Mouse (Mus musculus) yolk sac, embryonic 10.5 days (tissue): ENCODE data around the gene Naa30.
A peak's percentile ranks its signal among the peaks of the same experiment; 100 is the strongest.
"Not testable (repeated sequence)": the region's sequence is repeated elsewhere in the genome, so short reads cannot be mapped to it uniquely, and the experiment has no call there.

Experiments used
- DNase-seq: peaks from one replicate; pipeline ENCODE4 v3.0.0-alpha.2; 2017; ENCODE audit warnings: low spot score

Naa30 gene

GRCm38 (mm10) chr14:49171867-49172581, at the start of gene Naa30:
Naa30 (plus strand) TSS chr14:49172226.
- DNase-seq: peak; percentile 98

DNA sequence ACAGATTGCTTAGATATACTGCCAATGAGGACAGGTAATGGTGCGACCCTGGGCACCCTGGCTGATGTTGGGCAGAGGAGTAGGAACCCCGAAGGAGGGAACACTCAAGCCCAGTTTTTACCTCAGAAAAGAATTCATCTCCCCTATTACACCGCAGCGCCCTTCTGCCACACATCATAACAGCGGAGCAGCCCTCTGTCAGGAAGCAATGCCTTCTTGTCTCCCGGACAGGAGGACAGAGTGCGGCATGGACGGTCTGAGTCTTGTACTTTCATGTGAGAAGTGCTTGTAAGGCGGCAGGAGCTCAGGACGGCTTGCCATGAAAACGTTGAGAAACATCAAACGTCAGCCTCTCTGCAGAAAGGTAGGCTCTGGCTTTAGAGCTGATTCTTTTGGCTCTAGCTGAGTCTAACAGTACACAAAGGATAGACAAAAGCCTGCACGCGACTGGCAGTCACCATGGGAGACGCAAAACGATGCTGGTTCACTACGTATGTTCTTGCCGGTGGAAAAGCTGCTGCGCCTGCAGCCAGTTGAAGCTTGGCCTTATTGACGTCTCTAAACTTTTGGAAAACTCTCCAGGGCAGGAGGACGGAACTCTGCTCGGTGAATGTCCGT, 44.8 kb upstream of the Naa30 start:
- DNase-seq: no peak

DNA sequence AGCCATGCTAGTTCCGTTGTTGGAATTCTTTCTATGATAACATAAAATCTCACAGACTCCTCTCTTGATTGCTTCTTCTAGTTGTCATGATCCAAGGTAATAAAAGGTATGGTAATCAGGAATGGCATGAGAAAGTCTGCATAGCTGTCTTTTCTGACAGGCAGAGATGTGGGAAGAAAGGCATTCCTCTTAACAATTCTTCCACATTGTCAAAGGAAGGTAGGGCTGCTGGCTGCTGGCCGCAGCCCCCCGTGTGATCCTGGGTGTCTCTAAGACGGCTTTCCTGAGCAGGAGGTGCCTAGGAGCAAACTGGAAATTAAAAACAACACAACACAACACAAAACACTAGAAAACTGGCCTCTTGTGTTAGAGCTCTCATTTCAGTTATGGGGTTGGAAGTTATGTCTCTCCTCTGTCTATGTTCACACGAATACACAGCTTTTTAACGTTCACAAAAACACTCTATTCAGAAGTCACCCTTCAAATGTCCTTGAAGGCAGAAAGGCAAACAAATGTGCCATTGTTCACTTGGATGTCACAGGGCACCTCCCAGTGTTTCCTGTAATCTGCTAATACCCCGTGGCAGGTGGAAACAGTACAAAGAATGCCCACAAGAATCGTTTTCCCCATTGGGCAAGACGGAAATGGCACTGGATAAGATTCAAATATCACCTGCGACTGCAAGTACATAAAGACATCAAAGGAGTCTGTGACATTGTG, 43.3 kb upstream of the Naa30 start:
- no peak for DNase-seq

- no peak for DNase-seq
Observed at GRCm38 (mm10) chr14:49132391-49132790, 39.6 kb upstream of the Naa30 start.

GRCm38 (mm10) chr14:49138171-49138570, 33.9 kb upstream of the Naa30 start:
- no peak for DNase-seq

GRCm38 (mm10) chr14:49140756-49141155, 31.3 kb upstream of the Naa30 start:
- DNase-seq: no peak

GRCm38 (mm10) chr14:49153801-49154200, 18.2 kb upstream of the Naa30 start:
- DNase-seq: peak; percentile 13

DNA sequence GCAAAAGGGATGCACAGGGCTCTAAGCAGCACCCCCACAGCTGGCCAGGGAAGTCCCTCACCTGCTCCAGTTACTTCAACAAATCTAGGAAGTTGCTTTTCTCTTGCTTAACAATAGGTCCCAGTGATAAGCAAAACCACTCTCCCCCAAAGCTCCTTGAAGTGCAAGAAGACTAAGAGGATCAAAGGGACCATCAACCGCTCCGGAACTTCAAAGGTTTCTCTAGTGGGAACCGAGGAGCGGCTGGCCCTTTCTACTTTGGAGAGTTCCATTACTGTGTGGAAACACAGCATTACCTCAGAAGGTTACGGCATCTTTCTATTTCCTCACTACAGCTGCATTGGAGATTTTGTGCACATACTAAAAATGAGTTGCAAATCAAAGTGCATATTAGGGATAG, 16.5 kb upstream of the Naa30 start:
- DNase-seq: no peak

- no peak for DNase-seq
Observed at GRCm38 (mm10) chr14:49158143-49158925, 13.7 kb upstream of the Naa30 start.

- no peak for DNase-seq
Observed at GRCm38 (mm10) chr14:49171286-49171685, 740 bp upstream of the Naa30 start.

DNA sequence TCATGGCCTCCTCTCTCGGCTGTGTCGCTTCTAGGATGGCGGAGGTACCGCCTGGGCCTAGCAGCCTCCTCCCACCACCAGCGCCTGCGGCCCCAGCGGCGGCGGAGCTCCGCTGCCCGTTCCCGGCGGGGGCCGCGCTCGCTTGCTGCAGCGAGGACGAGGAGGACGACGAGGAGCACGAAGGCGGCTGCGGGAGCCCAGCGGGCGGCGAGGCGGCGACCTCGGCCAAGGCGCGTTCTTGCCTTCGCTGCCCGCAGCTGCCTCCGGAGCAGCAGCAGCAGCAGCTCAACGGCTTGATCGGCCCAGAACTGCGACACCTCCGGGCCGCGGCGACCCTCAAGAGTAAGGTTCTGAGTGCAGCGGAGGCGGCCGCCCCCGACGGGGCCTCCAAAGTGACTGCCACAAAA, 559 bp downstream of the Naa30 start:
- peak; percentile 71 for DNase-seq

- DNase-seq: peak; percentile 19
Observed at GRCm38 (mm10) chr14:49173290-49174135, 1.5 kb downstream of the Naa30 start.

DNA sequence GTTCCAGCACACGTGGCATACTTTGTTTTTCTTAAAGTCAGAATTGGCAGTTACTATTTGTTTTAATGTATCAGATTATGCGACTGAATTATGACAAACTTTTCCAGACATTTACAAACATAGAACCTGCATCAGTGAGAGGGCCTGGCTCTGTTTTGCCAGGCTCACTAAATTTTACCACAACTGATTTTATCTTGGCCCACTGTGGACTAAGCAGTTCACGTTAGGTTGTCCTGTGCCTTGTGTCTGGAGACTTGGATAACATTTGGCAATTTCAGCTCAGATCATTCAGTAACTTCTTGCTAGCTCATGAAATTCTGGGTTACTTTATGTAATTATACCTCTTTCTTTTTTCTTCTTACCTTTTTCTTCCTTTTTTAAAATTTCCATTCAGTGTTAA, 7.7 kb downstream of the Naa30 start:
- peak; percentile 0 for DNase-seq

DNA sequence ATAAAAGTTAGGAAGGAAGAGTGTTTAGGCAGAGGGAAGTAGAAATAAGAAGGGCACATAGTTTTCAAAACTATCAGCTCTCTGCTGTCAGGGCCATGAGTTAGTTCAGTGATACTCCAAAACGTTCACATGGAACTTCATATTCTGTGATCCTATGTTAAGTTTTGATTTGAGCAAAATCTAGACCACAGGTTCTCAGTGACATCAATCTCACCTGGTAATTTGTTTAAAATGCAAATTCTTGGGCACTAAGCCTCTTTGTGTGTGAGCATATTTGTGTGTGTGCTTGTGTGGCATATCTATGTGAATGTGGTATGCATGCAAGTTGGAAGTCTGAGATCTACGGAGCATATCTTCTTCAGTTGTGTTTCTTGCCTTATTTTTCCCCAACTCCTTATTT, 14.2 kb downstream of the Naa30 start:
- no peak for DNase-seq

- no peak for DNase-seq
Observed at GRCm38 (mm10) chr14:49197031-49197527, 25.1 kb downstream of the Naa30 start.

DNA sequence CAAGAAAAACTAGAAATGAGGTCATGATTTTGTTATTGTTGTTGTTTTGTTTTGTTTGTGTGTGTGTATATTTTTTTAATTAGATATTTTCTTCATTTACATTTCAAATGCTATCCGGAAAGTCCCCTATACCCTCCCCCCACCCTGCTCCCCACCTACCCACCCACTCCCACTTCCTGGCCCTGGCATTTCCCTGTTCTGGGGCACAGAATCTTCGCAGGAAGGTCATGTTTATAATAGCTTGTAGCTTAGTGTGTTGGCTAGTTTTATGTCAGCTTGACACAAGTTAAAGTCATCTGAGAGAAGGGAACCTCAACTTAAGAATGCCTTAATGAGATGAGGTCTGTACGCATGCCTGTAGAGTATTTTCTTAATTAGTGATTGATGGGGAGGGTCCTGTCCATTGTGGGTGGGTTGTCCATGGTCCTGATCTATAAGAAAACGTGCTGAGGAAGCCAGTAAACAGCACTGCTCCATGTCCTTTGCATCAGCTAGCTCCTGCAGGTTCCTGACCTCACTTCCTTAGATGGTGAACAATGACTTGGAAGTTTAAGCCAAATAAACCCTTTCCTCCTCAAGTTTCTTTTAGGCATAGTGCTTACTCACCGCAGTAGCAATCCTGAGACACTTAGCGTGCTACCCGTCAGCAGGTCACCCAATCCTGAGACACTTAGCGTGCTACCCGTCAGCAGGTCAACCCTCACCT, 29.2 kb downstream of the Naa30 start:
- DNase-seq: peak; percentile 4

GRCm38 (mm10) chr14:49210215-49210614, 38.2 kb downstream of the Naa30 start:
- DNase-seq: not testable (repeated sequence)

DNA sequence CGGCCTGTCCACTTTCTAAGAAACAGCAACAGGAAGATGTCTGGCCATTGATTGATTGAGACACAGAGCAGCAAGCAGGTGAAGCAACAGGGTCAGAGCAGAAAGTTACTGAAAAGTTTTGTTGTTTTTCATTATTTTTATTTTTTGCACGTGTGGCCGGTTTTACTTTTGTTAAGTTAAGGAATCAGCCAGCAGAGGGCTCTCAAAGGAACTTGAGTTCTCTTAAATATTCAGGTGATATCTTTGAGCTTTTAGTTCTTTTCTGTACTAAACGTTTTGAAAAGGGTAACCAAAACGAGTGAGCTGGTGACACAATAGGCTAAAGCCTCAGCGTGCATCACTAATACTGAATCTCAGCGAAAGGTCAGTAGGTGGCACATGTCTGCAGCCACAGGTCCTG, 46.7 kb downstream of the Naa30 start:
- DNase-seq: no peak

DNA sequence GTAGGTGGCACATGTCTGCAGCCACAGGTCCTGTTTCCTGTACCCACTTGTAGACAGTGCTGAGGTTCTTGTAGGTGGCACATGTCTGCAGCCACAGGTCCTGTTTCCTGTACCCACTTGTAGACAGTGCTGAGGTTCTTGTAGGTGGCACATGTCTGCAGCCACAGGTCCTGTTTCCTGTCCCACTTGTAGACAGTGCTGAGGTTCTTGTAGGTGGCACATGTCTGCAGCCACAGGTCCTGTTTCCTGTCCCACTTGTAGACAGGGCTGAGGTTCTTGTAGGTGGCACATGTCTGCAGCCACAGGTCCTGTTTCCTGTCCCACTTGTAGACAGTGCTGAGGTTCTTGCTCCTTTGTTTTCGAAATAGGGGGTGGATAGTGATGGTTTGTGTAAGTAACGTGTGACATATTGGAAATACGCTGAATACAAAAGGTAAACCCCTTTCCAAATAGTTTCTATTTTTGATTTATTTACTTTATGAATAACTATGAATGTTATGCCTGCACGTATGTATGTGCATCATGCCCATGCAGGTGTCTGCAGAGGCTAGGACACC, 47.5 kb downstream of the Naa30 start:
- DNase-seq: not testable (repeated sequence)

DNA sequence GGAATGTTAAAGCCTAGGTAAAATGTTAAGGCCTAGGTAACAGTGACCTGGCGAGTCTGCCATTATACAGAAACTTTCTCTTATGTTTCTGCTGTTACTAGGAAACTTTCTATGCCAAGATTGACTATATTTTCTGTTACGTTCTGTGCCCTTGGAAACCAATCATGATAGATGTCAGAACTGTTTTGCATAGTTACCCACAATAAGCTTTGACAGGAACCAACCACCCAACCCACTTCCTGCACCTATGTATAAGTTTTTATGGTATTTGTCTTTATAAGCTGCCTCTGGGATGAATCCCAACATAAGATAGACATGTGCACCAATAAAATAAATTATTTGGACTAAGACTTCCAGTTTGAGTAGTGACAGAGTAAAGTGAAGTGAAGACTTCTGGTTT, 49.7 kb downstream of the Naa30 start:
- no peak for DNase-seq
